ENCODE assay signal across 9 mouse cellular contexts in the genomic region with DNA sequence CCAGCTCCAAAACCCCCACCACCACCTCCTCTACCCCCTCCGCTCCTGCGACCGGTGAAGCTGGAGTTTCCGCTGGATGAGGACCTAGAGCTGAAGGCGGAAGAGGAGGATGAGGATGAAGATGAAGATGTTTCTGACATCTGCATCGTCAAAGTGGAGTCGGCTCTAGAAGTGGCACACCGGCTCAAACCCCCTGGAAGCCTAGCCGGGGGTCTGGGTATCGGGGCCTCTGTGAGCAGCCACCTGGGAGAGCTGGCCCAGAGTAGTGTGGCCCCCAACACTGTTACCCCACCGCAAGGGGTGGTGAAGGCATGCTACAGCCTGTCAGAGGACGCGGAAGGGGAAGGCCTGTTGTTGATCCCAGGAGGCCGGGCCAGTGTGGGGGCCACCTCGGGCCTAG. TPM values are rescaled to one million over a fixed set of nuclear protein-coding genes. Genes with fewer than 3 reads are reported as not detected.
DNase-seq lines count a peak whose midpoint lies in the region; ATAC-seq and TF ChIP-seq lines count a peak whose summit lies in the region.
"Had no signal": no experiment of that assay in that cellular context is flagged by ENCODE, and none has a peak within 500 bp of the region (broad histone marks: within the 10 kb centered on the region; RNA-seq: fewer than 3 reads in every experiment).

No protein-coding gene starts in this region.

- no peaks in the 10 kb centered on the region for H3K36me3 ChIP-seq in kidney, adult 2 months (ENCODE audit: control insufficient read depth, insufficient read depth, low read length)
- peaks cover 4% of the 10 kb centered on the region; the same call in 1 of the 2 replicates for H3K36me3 ChIP-seq in embryonic facial prominence, embryonic 11.5 days (replicated peaks; ENCODE audit: control insufficient read depth, insufficient read depth, low read depth, low read length)
- peaks cover 19% of the 10 kb centered on the region for H3K36me3 ChIP-seq in hindbrain, embryonic 10.5 days
- peaks cover 9% of the 10 kb centered on the region for H3K36me3 ChIP-seq in midbrain, embryonic 11.5 days (ENCODE audit: control insufficient read depth, insufficient read depth, low read length)

- no peak for TF ChIP-seq POLR2A in kidney, adult 2 months (IDR thresholded peaks at IDR 0.05; ENCODE audit: low read depth, low read length)

- peak overlapping the region; percentile 97; the same call in 1 of the 2 replicates for H3K9ac ChIP-seq in embryonic facial prominence, embryonic 11.5 days (replicated peaks; ENCODE audit: low read length)
- peak overlapping the region; percentile 97 for H3K9ac ChIP-seq in midbrain, embryonic 11.5 days (ENCODE audit: low read length)

- no peak overlapping the region for H3K27ac ChIP-seq in kidney, adult 2 months (ENCODE audit: insufficient read depth, low read depth, low read length)
- H3K27ac ChIP-seq in embryonic facial prominence, embryonic 11.5 days (replicated peaks; ENCODE audit: low read depth, low read length): peak overlapping the region; percentile 87
- H3K27ac ChIP-seq in hindbrain, embryonic 10.5 days: peak overlapping the region; percentile 99
- H3K27ac ChIP-seq in midbrain, embryonic 11.5 days (ENCODE audit: low read depth, low read length): no peak overlapping the region

- no peaks in the 10 kb centered on the region for H3K27me3 ChIP-seq in kidney, adult 2 months (replicated peaks; ENCODE audit: control insufficient read depth, insufficient read depth, low read length)
- no peaks in the 10 kb centered on the region for H3K27me3 ChIP-seq in embryonic facial prominence, embryonic 11.5 days (ENCODE audit: control insufficient read depth, insufficient read depth, low read length)
- no peaks in the 10 kb centered on the region for H3K27me3 ChIP-seq in hindbrain, embryonic 10.5 days (ENCODE audit: insufficient read depth, poor library complexity, severe bottlenecking)
- no peaks in the 10 kb centered on the region for H3K27me3 ChIP-seq in midbrain, embryonic 11.5 days (ENCODE audit: control insufficient read depth, insufficient read depth, low read length)

- WGBS in kidney, adult 2 months: 94% methylated on average over 15 of the region's 15 CpGs
- 89% methylated on average over 15 of the region's 15 CpGs for WGBS in embryonic facial prominence, embryonic 11.5 days
- WGBS in hindbrain, embryonic 10.5 days: 94% methylated on average over 15 of the region's 15 CpGs
- 93% methylated on average over 15 of the region's 15 CpGs for WGBS in midbrain, embryonic 11.5 days

- DNase-seq in kidney, adult 9 months: peak; percentile 26
- DNase-seq in kidney, adult 2 months: no peak
- DNase-seq in embryonic facial prominence, embryonic 11.5 days (ENCODE audit: low spot score): no peak
- DNase-seq in hindbrain, embryonic 10.5 days (ENCODE audit: low spot score): no peak
- DNase-seq in midbrain, embryonic 11.5 days (ENCODE audit: low spot score, missing footprints): peak; percentile 89
- DNase-seq in spleen, postnatal 14 days (ENCODE audit: low spot score in 2 of 2): no peak
- no peak for DNase-seq in ovary, postnatal 14 days (ENCODE audit: low spot score)
- DNase-seq: right cerebral cortex, postnatal 14 days had no signal

- H3K4me3 ChIP-seq in kidney, adult 2 months (ENCODE audit: insufficient read depth, low read depth, low read length): no peak overlapping the region
- peak overlapping the region; percentile 91 for H3K4me3 ChIP-seq in embryonic facial prominence, embryonic 11.5 days (ENCODE audit: low read depth, low read length)
- peak overlapping the region; percentile 99 for H3K4me3 ChIP-seq in hindbrain, embryonic 10.5 days
- peak overlapping the region; percentile 86 for H3K4me3 ChIP-seq in midbrain, embryonic 11.5 days (ENCODE audit: low read depth, low read length)

- no peak for ATAC-seq in embryonic facial prominence, embryonic 11.5 days (replicated peaks; ENCODE audit: insufficient number of reproducible peaks, low FRiP score, low TSS enrichment, low read depth)
- no peak for ATAC-seq in midbrain, embryonic 11.5 days (ENCODE audit: low FRiP score)
- no peak for ATAC-seq in CD4-positive, CD25-positive, alpha-beta regulatory T cell, adult 4 months

- H3K4me1 ChIP-seq in kidney, adult 2 months (ENCODE audit: control insufficient read depth, insufficient read depth, low read length): no peaks in the 10 kb centered on the region; the same call in 1 of the 2 replicates
- peaks cover 7% of the 10 kb centered on the region for H3K4me1 ChIP-seq in embryonic facial prominence, embryonic 11.5 days (ENCODE audit: control insufficient read depth, insufficient read depth, low read length)
- H3K4me1 ChIP-seq in hindbrain, embryonic 10.5 days (replicated peaks): peaks cover 64% of the 10 kb centered on the region
- H3K4me1 ChIP-seq in midbrain, embryonic 11.5 days (ENCODE audit: control insufficient read depth, insufficient read depth, low read length): peaks cover 26% of the 10 kb centered on the region

- no peak for TF ChIP-seq CTCF in kidney, adult 2 months (conservative IDR thresholded peaks at IDR 0.05; ENCODE audit: insufficient read depth, insufficient read length, low read depth, low read length)

- peak overlapping the region; percentile 83 for H3K4me2 ChIP-seq in embryonic facial prominence, embryonic 11.5 days (ENCODE audit: low read depth, low read length)
- peak overlapping the region; percentile 66 for H3K4me2 ChIP-seq in midbrain, embryonic 11.5 days

- no peaks in the 10 kb centered on the region for H3K9me3 ChIP-seq in embryonic facial prominence, embryonic 11.5 days (replicated peaks; ENCODE audit: control insufficient read depth, low read length)
- peaks cover 4% of the 10 kb centered on the region; the same call in 1 of the 2 replicates for H3K9me3 ChIP-seq in hindbrain, embryonic 10.5 days
- H3K9me3 ChIP-seq in midbrain, embryonic 11.5 days (ENCODE audit: control insufficient read depth, low read length): no peaks in the 10 kb centered on the region

RNA-seq across cellular contexts. Expression of a gene that starts 2.3 kb away (rescaled TPM):
- polyA plus RNA-seq in kidney, adult 2 months (2012; rRNA removed): 62.9 and 73.4 TPM in 2 replicates
- polyA plus RNA-seq in embryonic facial prominence, embryonic 11.5 days (2014; fragmentation: Nextera tagmentation; extraction: Ambion mirVana): 0.81 and 1.6 TPM in 2 replicates
- polyA plus RNA-seq in hindbrain, embryonic 10.5 days (2016; fragmentation: Nextera tagmentation; extraction: Ambion mirVana): 0.58 and 1.0 TPM in 2 replicates
- 0.83 and 1.5 TPM in 2 replicates for polyA plus RNA-seq in midbrain, embryonic 11.5 days (2014; fragmentation: Nextera tagmentation; extraction: Ambion mirVana)
- 1 to 10 TPM; 1.1 to 2.5 TPM for polyA plus RNA-seq in CD4-positive, CD25-positive, alpha-beta regulatory T cell, adult 4 months (2017; shearing (Covaris generic))

RNA-seq across cellular contexts. Expression of a gene that starts 2.5 kb away (rescaled TPM):
- 134 and 169 TPM in 2 replicates for polyA plus RNA-seq in kidney, adult 2 months (2012; rRNA removed)
- 59.3 and 60.6 TPM in 2 replicates for polyA plus RNA-seq in embryonic facial prominence, embryonic 11.5 days (2014; fragmentation: Nextera tagmentation; extraction: Ambion mirVana)
- polyA plus RNA-seq in hindbrain, embryonic 10.5 days (2016; fragmentation: Nextera tagmentation; extraction: Ambion mirVana): 98.2 and 100 TPM in 2 replicates
- 56.9 and 60.5 TPM in 2 replicates for polyA plus RNA-seq in midbrain, embryonic 11.5 days (2014; fragmentation: Nextera tagmentation; extraction: Ambion mirVana)
- polyA plus RNA-seq in CD4-positive, CD25-positive, alpha-beta regulatory T cell, adult 4 months (2017; shearing (Covaris generic)): 10 to 100 TPM; 21.8 to 30.5 TPM

RNA-seq across cellular contexts. Expression of a gene that starts 13.9 kb away (rescaled TPM):
- polyA plus RNA-seq in kidney, adult 2 months (2012; rRNA removed): 0.05 TPM in 1 of 2 replicates, not detected in the other
- not detected in 2 replicates for polyA plus RNA-seq in embryonic facial prominence, embryonic 11.5 days (2014; fragmentation: Nextera tagmentation; extraction: Ambion mirVana)
- polyA plus RNA-seq in hindbrain, embryonic 10.5 days (2016; fragmentation: Nextera tagmentation; extraction: Ambion mirVana): 0.14 TPM in 1 of 2 replicates, not detected in the other
- polyA plus RNA-seq in midbrain, embryonic 11.5 days (2014; fragmentation: Nextera tagmentation; extraction: Ambion mirVana): 0.05 and 0.15 TPM in 2 replicates
- not detected for polyA plus RNA-seq in CD4-positive, CD25-positive, alpha-beta regulatory T cell, adult 4 months (2017; shearing (Covaris generic))

RNA-seq across cellular contexts. Expression of a gene that starts 16.4 kb away (rescaled TPM):
- polyA plus RNA-seq in kidney, adult 2 months (2012; rRNA removed): 9.4 and 10.8 TPM in 2 replicates
- polyA plus RNA-seq in embryonic facial prominence, embryonic 11.5 days (2014; fragmentation: Nextera tagmentation; extraction: Ambion mirVana): 1.6 and 2.0 TPM in 2 replicates
- 5.2 and 5.6 TPM in 2 replicates for polyA plus RNA-seq in hindbrain, embryonic 10.5 days (2016; fragmentation: Nextera tagmentation; extraction: Ambion mirVana)
- 2.5 and 2.9 TPM in 2 replicates for polyA plus RNA-seq in midbrain, embryonic 11.5 days (2014; fragmentation: Nextera tagmentation; extraction: Ambion mirVana)
- not detected for polyA plus RNA-seq in CD4-positive, CD25-positive, alpha-beta regulatory T cell, adult 4 months (2017; shearing (Covaris generic))

RNA-seq across cellular contexts. Expression of a gene that starts 18.5 kb away (rescaled TPM):
- 73.5 and 88.1 TPM in 2 replicates for polyA plus RNA-seq in kidney, adult 2 months (2012; rRNA removed)
- polyA plus RNA-seq in embryonic facial prominence, embryonic 11.5 days (2014; fragmentation: Nextera tagmentation; extraction: Ambion mirVana): 0.08 and 0.11 TPM in 2 replicates
- polyA plus RNA-seq in hindbrain, embryonic 10.5 days (2016; fragmentation: Nextera tagmentation; extraction: Ambion mirVana): 0.41 TPM in 1 of 2 replicates, not detected in the other
- not detected in 2 replicates for polyA plus RNA-seq in midbrain, embryonic 11.5 days (2014; fragmentation: Nextera tagmentation; extraction: Ambion mirVana)
- not detected for polyA plus RNA-seq in CD4-positive, CD25-positive, alpha-beta regulatory T cell, adult 4 months (2017; shearing (Covaris generic))

Comparison
In these comparisons a context has a peak if more than half of its experiments do, and no peak if none do; other contexts are left out.
1. DNase-seq: peak in kidney, adult 9 months (single experiment) and midbrain, embryonic 11.5 days (single experiment); none in kidney, adult 2 months (single experiment), embryonic facial prominence, embryonic 11.5 days (single experiment), hindbrain, embryonic 10.5 days (single experiment), spleen, postnatal 14 days (0 of 2) and ovary, postnatal 14 days (single experiment).
2. H3K27ac ChIP-seq: peak in embryonic facial prominence, embryonic 11.5 days (single experiment) and hindbrain, embryonic 10.5 days (single experiment); none in kidney, adult 2 months (single experiment) and midbrain, embryonic 11.5 days (single experiment).
3. RNA of a gene that starts 2.3 kb away (polyA plus RNA-seq): 62.9 to 73.4 TPM in kidney, adult 2 months; 1.1 to 2.5 TPM in CD4-positive, CD25-positive, alpha-beta regulatory T cell, adult 4 months, 0.58 to 1.0 TPM in hindbrain, embryonic 10.5 days, 0.83 to 1.5 TPM in midbrain, embryonic 11.5 days and 0.81 to 1.6 TPM in embryonic facial prominence, embryonic 11.5 days; every median in the first group is over 10 times any median in the second.